Mouse (Mus musculus): ENCODE data around the gene Grasp.

DNA sequence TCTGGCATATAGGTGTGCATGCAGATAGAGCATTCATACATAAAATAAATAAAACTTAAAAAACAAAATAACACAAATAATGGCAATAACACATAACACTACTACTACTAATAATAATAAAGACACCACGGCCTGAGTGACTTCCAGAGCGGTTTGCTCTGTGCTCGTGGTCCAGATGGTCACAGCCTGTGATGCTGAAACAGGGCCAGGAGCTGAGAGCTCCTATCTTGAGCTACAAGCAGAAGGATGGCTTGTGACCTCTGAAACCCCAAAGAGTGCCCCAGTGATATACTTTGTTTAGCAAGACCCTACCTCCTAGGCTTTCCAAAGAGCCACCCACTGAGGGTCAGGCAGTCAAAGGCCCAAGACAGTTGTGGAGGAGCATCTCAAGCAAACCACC, 22.6 kb upstream of the Grasp start:
- no peak for TF ChIP-seq CTCF (IDR thresholded peaks at IDR 0.05; ENCODE audit: low read depth, low read length)
- TF ChIP-seq TAL1 (conservative IDR thresholded peaks at IDR 0.05; ENCODE audit: low read depth, low read length) = no peak
